Mouse (Mus musculus) brain, embryonic 14.5 days (tissue): Measurements from ENCODE around the gene Pfkfb2. TPM values are rescaled to one million over a fixed set of nuclear protein-coding genes. Genes with fewer than 3 reads are reported as not detected.

ENCODE experiments used
- DNase-seq: peaks from one replicate; pipeline ENCODE4 v3.0.0-alpha.2; 2011; ENCODE audit warnings: low read depth
- CTCF ChIP-seq: fragments of 200-500 bp; IDR thresholded peaks from 2 replicates; pipeline ENCODE4 v1.5.1; 2012; ENCODE audit warnings: inconsistent platforms, mild to moderate bottlenecking, moderate library complexity, borderline replicate concordance; ENCODE audit not compliant: insufficient read depth, insufficient read length; ENCODE audit errors: extremely low read depth
- POLR2A ChIP-seq: fragments of 200-500 bp; IDR thresholded peaks from 2 replicates; pipeline ENCODE4 v1.6.1; 2012; ENCODE audit warnings: mild to moderate bottlenecking, inconsistent platforms, borderline replicate concordance; ENCODE audit not compliant: poor library complexity, insufficient read depth, insufficient read length, severe bottlenecking; ENCODE audit errors: extremely low read depth
- polyA plus RNA-seq: library from polyadenylated mRNA; depleted of rRNA; stranded (reverse); fragments of >200 nt; gene quantifications from 2 replicates; pipeline ENCODE4 v1.2.3, GENCODE M21; 2012

The Pfkfb2 gene
- polyA plus RNA-seq, 1 experiment, result 33.9 TPM

DNA sequence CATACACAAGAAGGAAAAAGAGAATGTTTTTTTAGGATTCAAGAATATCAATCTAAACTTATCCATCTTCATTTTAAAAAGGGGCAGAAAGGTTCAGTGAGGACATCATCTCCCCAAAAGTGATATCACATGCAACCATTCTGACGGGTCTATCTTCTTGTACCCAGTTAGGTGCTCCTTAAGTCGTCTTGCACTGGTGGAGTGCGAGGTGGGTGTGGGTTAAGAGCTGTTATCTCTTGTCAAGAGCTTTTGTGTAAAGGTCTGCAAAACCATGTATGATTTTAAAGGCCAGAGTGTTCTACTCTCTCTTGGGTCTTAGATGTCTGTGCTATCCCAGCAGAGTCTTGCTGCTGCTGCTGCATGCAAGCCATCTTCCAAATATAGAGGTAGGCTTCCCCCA is 17.8 kb upstream of the Pfkfb2 start:
- no peak for TF ChIP-seq POLR2A
- no peak for TF ChIP-seq CTCF
- DNase-seq, result no peak

- DNase-seq, result no peak
- TF ChIP-seq POLR2A (no peak), CTCF (no peak)
Observed at GRCm38 (mm10) chr1:130745591-130745990, 16.5 kb upstream of the Pfkfb2 start.

DNA sequence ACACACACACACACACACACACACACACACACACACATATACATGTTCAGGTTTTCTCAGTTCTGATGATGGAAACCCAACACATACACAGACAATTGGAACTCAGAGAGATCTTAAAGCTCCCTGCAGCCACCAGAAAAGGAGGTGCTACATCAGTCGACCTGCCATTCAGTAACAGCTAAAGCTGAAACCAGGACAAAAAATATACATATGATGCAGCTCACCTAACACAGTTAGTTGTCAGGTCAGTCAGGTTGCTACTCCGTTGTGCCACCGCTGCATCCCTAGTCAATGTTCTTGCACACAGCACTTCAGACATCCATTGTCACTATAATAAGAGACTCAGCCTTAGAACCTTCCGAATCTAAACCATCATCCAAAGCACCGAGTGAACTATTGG is 15.9 kb upstream of the Pfkfb2 start:
- no peak for DNase-seq
- TF ChIP-seq CTCF, result no peak
- no peak for TF ChIP-seq POLR2A

DNA sequence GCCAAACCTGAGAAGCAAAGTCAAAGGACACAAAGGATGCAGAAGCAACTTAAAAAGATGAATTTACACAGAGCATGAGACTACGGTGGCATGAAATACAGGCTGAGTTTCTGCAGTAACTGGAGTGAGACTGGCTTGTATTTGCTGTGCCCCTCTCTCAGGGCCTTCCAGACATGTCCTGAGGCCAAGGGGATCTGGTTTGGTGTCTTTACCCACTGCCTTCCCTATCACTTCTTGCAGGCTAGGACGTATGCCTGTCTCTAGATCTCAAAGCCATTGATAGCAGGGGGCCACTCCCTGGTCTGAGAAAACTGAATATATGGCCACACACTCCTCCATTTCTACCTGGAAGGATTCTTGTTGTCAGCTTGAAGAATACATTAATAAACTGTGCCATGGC is 15.2 kb upstream of the Pfkfb2 start:
- TF ChIP-seq CTCF, result no peak
- no peak for TF ChIP-seq POLR2A
- no peak for DNase-seq

- DNase-seq, result no peak
- TF ChIP-seq CTCF, result no peak
- no peak for TF ChIP-seq POLR2A
Observed at GRCm38 (mm10) chr1:130743775-130744174, 14.7 kb upstream of the Pfkfb2 start.

- DNase-seq, result no peak
- TF ChIP-seq POLR2A (no peak), CTCF (no peak)
Observed at GRCm38 (mm10) chr1:130742201-130742600, 13.1 kb upstream of the Pfkfb2 start.

- peak; percentile 55 for DNase-seq
- TF ChIP-seq CTCF, result no peak
- no peak for TF ChIP-seq POLR2A
Observed at GRCm38 (mm10) chr1:130740781-130741720, 12.0 kb upstream of the Pfkfb2 start.

DNA sequence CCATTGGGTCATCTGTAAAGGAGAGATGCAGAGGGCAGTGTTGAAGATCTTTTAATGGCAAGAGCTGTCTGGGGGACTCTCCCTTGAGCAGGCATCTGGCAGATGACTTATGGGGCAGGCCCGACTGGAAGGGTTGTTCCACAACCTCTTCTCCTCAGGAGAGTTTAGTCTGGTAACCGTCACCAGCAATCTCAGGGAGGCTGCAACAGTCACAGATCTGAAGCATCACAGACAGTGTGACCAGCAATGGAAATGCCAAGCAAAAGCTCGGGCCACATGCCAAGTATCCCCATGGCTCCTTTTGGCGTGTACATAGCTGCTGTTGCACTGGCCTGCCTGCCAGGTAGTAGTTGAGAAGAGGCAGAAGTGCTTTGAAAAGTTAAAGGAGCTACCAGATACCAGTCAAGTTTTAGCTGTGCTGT is 11.2 kb upstream of the Pfkfb2 start:
- TF ChIP-seq POLR2A (no peak), CTCF (no peak)
- peak; percentile 27 for DNase-seq

DNA sequence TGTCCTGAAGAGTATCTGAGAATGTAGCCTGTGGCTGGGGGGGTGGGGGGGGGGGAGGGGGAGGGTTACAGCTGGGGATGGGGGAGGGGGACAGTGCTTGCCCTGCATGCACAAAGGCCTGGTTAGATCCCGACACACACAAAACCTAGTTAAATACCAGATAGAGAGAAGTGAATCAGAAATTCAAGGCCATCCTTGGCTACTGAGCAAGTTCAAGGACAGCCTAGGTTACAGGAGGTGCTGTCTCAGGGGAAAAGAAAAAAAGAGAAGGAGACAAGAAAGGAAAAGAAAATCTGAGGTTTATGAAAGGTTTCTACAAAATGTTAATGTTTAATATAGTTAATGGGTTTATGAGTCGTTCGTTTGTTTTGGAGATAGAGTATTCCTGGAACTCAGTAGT is 10.6 kb upstream of the Pfkfb2 start:
- TF ChIP-seq CTCF, result no peak
- no peak for TF ChIP-seq POLR2A

DNA sequence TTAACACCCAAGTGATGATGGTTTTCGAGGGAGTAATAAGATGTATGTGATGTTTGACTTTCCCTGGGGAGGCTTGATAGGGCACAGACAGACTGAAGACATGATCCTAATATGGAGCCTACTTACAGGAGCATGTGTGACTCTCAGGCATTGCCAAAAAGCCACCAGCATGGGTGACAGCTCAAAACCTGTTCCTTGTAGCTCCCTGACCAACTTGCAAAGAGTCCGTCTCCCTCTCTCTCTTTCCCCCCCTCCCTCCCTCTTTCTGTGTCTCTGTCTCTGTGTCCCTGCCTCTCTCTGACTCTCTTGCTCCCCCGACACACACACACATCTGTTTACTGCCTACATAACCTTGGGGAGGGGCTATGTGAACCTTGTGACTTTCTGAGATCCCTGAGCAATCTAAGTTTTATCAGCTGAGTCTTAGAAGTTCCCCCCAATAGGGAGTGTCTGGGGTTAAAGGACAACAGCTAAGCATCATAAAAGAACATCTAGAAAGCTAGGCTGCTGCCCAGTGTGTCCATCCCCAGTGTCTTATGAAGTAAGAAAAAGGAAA is 9.6 kb upstream of the Pfkfb2 start:
- TF ChIP-seq POLR2A (no peak), CTCF (no peak)
- no peak for DNase-seq

More for the DNA sequence above, 10.6 kb upstream of the Pfkfb2 start:
- no peak for DNase-seq

GRCm38 (mm10) chr1:130737916-130738315 is 8.9 kb upstream of the Pfkfb2 start:
- no peak for DNase-seq
- TF ChIP-seq CTCF (no peak), POLR2A (no peak)

DNA sequence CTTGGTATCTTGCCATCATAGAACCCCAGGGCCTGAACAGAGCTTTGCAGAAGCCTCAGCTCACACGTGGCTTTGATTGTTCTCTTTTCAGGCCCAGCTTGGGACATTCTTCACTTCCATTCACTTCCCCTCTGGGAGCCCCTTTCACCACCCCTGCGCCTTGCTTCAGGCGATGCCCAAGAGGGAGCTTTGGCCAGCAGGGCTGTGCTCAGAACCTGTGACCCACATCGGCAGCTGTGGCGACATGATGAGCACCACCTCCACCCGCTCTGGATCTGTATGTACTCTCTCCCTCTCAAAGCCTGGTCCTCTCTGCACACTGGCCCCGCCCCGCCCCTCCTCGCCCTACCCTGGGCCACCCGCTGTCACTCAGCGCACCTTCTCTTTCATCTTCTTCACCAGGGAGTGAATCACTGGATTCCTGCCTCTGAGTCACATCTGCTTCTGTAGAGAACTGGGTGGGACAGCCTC is 8.4 kb upstream of the Pfkfb2 start:
- no peak for TF ChIP-seq CTCF
- TF ChIP-seq POLR2A, result no peak

GRCm38 (mm10) chr1:130734852-130735251 is 5.8 kb upstream of the Pfkfb2 start:
- TF ChIP-seq CTCF, result no peak
- TF ChIP-seq POLR2A, result no peak
- no peak for DNase-seq

More for the DNA sequence above, 8.4 kb upstream of the Pfkfb2 start:
- no peak for DNase-seq
